Mouse (Mus musculus) G1E (cell line): Measurements from ENCODE around the gene Clcnkb.

Experiments used
- CTCF ChIP-seq: IDR thresholded peaks from 2 replicates; pipeline ENCODE4 v1.5.1; 2012; ENCODE audit warnings: low read depth, low read length, inconsistent platforms, mixed read lengths
- GATA1 ChIP-seq: IDR thresholded peaks from 2 replicates; pipeline ENCODE4 v1.6.1; 2012; ENCODE audit warnings: borderline replicate concordance, low read length, inconsistent platforms, mixed read lengths
- GATA2 ChIP-seq: IDR thresholded peaks from 2 replicates; pipeline ENCODE4 v1.6.1; 2012; ENCODE audit warnings: low read depth, low read length, inconsistent platforms, borderline replicate concordance
- POLR2AphosphoS5 ChIP-seq: IDR thresholded peaks from 2 replicates; pipeline ENCODE4 v1.6.1; 2012; ENCODE audit warnings: low read depth, low read length, inconsistent platforms; ENCODE audit not compliant: insufficient replicate concordance

DNA sequence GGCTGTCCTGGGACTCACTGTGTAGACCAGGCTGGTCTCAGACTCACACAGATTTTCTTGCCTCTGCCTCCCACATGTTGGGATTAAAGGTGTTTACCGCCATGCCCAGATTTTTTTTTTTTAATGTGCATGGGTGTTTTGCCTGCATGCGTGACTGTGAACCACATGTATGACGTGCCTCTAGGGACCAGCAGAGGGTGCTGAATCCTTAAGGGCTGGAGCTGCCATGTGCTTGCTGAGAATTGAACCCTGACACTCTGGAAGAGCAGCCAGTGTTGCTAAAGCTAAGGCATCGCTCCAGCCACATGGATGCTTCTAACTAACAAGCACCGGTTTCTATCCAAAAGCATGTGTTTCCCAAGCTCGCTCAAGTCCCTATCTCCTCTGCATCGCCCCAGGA, 29.7 kb downstream of the Clcnkb start:
- TF ChIP-seq CTCF: no peak
- TF ChIP-seq GATA1: no peak
- TF ChIP-seq POLR2AphosphoS5: no peak
- TF ChIP-seq GATA2: no peak
